Mouse (Mus musculus) lung, adult 2 months (tissue): ENCODE results near the gene Rsbn1l.

Experiments used
- CTCF ChIP-seq: fragments of 200-500 bp; IDR thresholded peaks from 2 replicates; pipeline ENCODE4 v1.5.1; 2011; ENCODE audit warnings: mild to moderate bottlenecking, low read length, control low read depth; ENCODE audit not compliant: insufficient read depth
- POLR2A ChIP-seq: fragments of 200-500 bp; IDR thresholded peaks from 2 replicates; pipeline ENCODE4 v1.6.1; 2011; ENCODE audit warnings: low read depth, mild to moderate bottlenecking, control low read depth, low read length, borderline replicate concordance; ENCODE audit errors: extremely low read depth

DNA sequence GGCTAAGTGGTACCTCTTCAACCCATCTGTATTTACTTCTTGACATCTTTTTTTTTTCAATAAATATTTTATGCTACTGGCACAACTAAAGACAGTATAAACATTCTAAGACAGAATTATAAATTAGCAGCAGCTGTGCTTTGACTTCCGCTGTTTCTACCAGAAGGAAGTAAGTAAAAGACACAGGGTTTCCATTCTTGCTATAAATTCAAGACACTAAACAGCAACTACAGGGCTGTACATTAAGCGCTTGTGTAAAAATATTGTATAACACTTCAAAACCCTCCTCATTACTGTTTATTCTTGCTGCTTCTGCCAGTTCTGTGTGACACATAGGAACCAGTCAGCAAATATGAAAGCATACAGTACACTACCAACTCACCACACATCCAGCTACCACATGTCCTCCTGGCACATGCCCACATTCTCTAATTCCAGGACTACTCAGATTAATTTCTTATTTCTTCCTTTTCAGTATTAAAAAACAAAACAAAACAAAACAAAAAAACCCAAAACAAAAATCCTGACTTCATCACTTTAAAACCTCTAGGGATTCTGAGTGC, 90.9 kb downstream of the Rsbn1l start:
- no peak for TF ChIP-seq CTCF
- TF ChIP-seq POLR2A = no peak
